Mouse (Mus musculus): ENCODE results near the gene Myof.

- TF ChIP-seq POLR2A (IDR thresholded peaks at IDR 0.05; ENCODE audit: insufficient read depth, low read depth, low read length) (no peak), CTCF (IDR thresholded peaks at IDR 0.05; ENCODE audit: insufficient read depth, low read depth, low read length) (no peak)
Measured at GRCm38 (mm10) chr19:38073226-38073625, 29.8 kb upstream of the Myof start.
